Mouse (Mus musculus) C2C12 (cell line): ENCODE data around the gene Unc93b1.

Experiments used
- CTCF ChIP-seq: IDR thresholded peaks from one replicate; pipeline ENCODE4 v1.5.1; 2011; ENCODE audit not compliant: control insufficient read depth, insufficient read depth, insufficient read length
- FOSL1 ChIP-seq: IDR thresholded peaks from one replicate; pipeline ENCODE4 v1.8.0; 2011; ENCODE audit warnings: mild to moderate bottlenecking, low read length; ENCODE audit not compliant: poor library complexity, insufficient read depth, severe bottlenecking
- MAX ChIP-seq: IDR thresholded peaks from one replicate; pipeline ENCODE4 v1.6.1; 2011; ENCODE audit warnings: mild to moderate bottlenecking, control low read depth

- TF ChIP-seq MAX = no peak
- no peak for TF ChIP-seq FOSL1
- TF ChIP-seq CTCF = no peak
These were observed 29.0 kb downstream of the Unc93b1 start for GRCm38 (mm10) chr19:3964030-3964429.
